Comparison of ENCODE assay signal across 10 mouse cellular contexts in genomic region chr2:166446536-166446935, GRCm38 (mm10).
A peak's percentile ranks its signal among the peaks of the same experiment; 100 is the strongest.
DNase-seq lines count a peak whose midpoint lies in the region; ATAC-seq and TF ChIP-seq lines count a peak whose summit lies in the region.
"Had no signal": no experiment of that assay in that cellular context is flagged by ENCODE, and none has a peak within 500 bp of the region (broad histone marks: within the 10 kb centered on the region; RNA-seq: fewer than 3 reads in every experiment).

No protein-coding gene starts in this region.

- H3K36me3 ChIP-seq in lung, embryonic 16.5 days (ENCODE audit: control insufficient read depth, insufficient read depth, low read length): no peaks in the 10 kb centered on the region
- no peaks in the 10 kb centered on the region for H3K36me3 ChIP-seq in limb, embryonic 10.5 days

- TF ChIP-seq CTCF in gastrocnemius, adult 2 months (IDR thresholded peaks at IDR 0.05): no peak

- no peaks in the 10 kb centered on the region for H3K9me3 ChIP-seq in lung, embryonic 16.5 days (ENCODE audit: control insufficient read depth, low read length)
- H3K9me3 ChIP-seq in limb, embryonic 10.5 days (replicated peaks): no peaks in the 10 kb centered on the region

- no peak overlapping the region for H3K4me2 ChIP-seq in lung, embryonic 16.5 days (ENCODE audit: low read depth, low read length)

- peak overlapping the region; percentile 31; the same call in 1 of the 2 replicates for H3K27ac ChIP-seq in gastrocnemius, adult 2 months
- no peak overlapping the region for H3K27ac ChIP-seq in lung, embryonic 16.5 days (ENCODE audit: low read length)
- peak overlapping the region; percentile 75 for H3K27ac ChIP-seq in limb, embryonic 10.5 days
- H3K27ac ChIP-seq: left cerebral cortex, adult 2 months had no signal

- peaks cover 11% of the 10 kb centered on the region for H3K4me1 ChIP-seq in lung, embryonic 16.5 days (replicated peaks; ENCODE audit: control insufficient read depth, insufficient read depth, low read length)
- peaks cover 85% of the 10 kb centered on the region for H3K4me1 ChIP-seq in limb, embryonic 10.5 days

- WGBS in lung, embryonic 16.5 days: 73% methylated on average over 3 of the region's 3 CpGs
- WGBS in limb, embryonic 10.5 days: 89% methylated on average over 3 of the region's 3 CpGs

- ATAC-seq in lung, embryonic 16.5 days (ENCODE audit: low read depth): 0 out of 2 replicates have a peak, but pooled peaks have one; percentile 43

- no peak for DNase-seq in gastrocnemius, adult 2 months
- no peak for DNase-seq in gastrocnemius, adult 8-10 months (ENCODE audit: low spot score in 2 of 2)
- DNase-seq in lung, postnatal 14 days: no peak
- DNase-seq in limb, embryonic 10.5 days (ENCODE audit: low spot score): no peak
- peak; percentile 55 for DNase-seq in skeletal muscle tissue, adult 2 months (ENCODE audit: low read depth, low spot score)
- DNase-seq in right cerebral cortex, postnatal 25 days: no peak
- no peak for DNase-seq in thymus, postnatal 10 days (ENCODE audit: low spot score in 2 of 2)
- DNase-seq: cerebellum, adult 2 months had no signal

- no peak overlapping the region for H3K4me3 ChIP-seq in gastrocnemius, adult 2 months
- no peak overlapping the region for H3K4me3 ChIP-seq in lung, embryonic 16.5 days (ENCODE audit: low read length)
- H3K4me3 ChIP-seq in limb, embryonic 10.5 days: no peak overlapping the region
- H3K4me3 ChIP-seq: left cerebral cortex, adult 2 months had no signal

- no peak overlapping the region for H3K9ac ChIP-seq in lung, embryonic 16.5 days (ENCODE audit: low read length)

- intact Hi-C loops in gastrocnemius, adult 2 months (cut with DNase I): no loop called here

- H3K27me3 ChIP-seq in lung, embryonic 16.5 days (ENCODE audit: control insufficient read depth, insufficient read depth, low read depth, low read length): peaks cover 2% of the 10 kb centered on the region; the same call in 1 of the 2 replicates
- H3K27me3 ChIP-seq in limb, embryonic 10.5 days (ENCODE audit: low read depth, poor library complexity, severe bottlenecking): no peaks in the 10 kb centered on the region
